Mouse (Mus musculus): Measurements from ENCODE around the gene Fam110a.
"Not testable (repeated sequence)": the region's sequence is repeated elsewhere in the genome, so short reads cannot be mapped to it uniquely, and the experiment has no call there.

The Fam110a gene

GRCm38 (mm10) chr2:151997190-151997575 lies 17.2 kb upstream of the Fam110a start:
- DNase-seq (ENCODE audit: low spot score in 2 of 2), result not testable (repeated sequence)

- peak; percentile 73 to 88 for DNase-seq (ENCODE audit: low spot score in 2 of 2)
Observed at GRCm38 (mm10) chr2:151996229-151997189, 16.5 kb upstream of the Fam110a start, which contains the start of gene Slc52a3. Gene Slc52a3 (plus strand): TSS chr2:151996511.

- DNase-seq (ENCODE audit: low spot score in 2 of 2), result peak; percentile 61 to 80
Observed at GRCm38 (mm10) chr2:151994350-151995122, 14.5 kb upstream of the Fam110a start.

- no peak for DNase-seq (ENCODE audit: low spot score in 2 of 2)
Observed at GRCm38 (mm10) chr2:151991446-151991845, 11.4 kb upstream of the Fam110a start.

- no peak for DNase-seq (ENCODE audit: low spot score in 2 of 2)
Observed at GRCm38 (mm10) chr2:151990985-151991394, 11.0 kb upstream of the Fam110a start.

- no peak for DNase-seq (ENCODE audit: low spot score in 2 of 2)
Observed at GRCm38 (mm10) chr2:151988978-151989377, 9.0 kb upstream of the Fam110a start.

- no peak for DNase-seq (ENCODE audit: low spot score in 2 of 2)
Observed at GRCm38 (mm10) chr2:151986958-151987357, 6.9 kb upstream of the Fam110a start.

- DNase-seq (ENCODE audit: low spot score in 2 of 2), result peak in 1 of 2 experiments; percentile 50
Observed at GRCm38 (mm10) chr2:151985426-151986172, 5.6 kb upstream of the Fam110a start.

GRCm38 (mm10) chr2:151984019-151984418 lies 4.0 kb upstream of the Fam110a start:
- DNase-seq (ENCODE audit: low spot score in 2 of 2), result no peak

GRCm38 (mm10) chr2:151982476-151982875 lies 2.5 kb upstream of the Fam110a start:
- DNase-seq (ENCODE audit: low spot score in 2 of 2), result no peak

GRCm38 (mm10) chr2:151981268-151981667 lies 1.2 kb upstream of the Fam110a start:
- DNase-seq (ENCODE audit: low spot score in 2 of 2), result no peak

- DNase-seq (ENCODE audit: low spot score in 2 of 2), result no peak
Observed at GRCm38 (mm10) chr2:151980355-151980693, 305 bp upstream of the Fam110a start.

- peak in 1 of 2 experiments; percentile 49 for DNase-seq (ENCODE audit: low spot score in 2 of 2)
Observed at GRCm38 (mm10) chr2:151978494-151978893, 1.5 kb downstream of the Fam110a start.

GRCm38 (mm10) chr2:151977689-151978440 lies 2.2 kb downstream of the Fam110a start:
- DNase-seq (ENCODE audit: low spot score in 2 of 2), result peak in 1 of 2 experiments; percentile 57

- no peak for DNase-seq (ENCODE audit: low spot score in 2 of 2)
Observed at GRCm38 (mm10) chr2:151976067-151976466, 4.0 kb downstream of the Fam110a start.

- no peak for DNase-seq (ENCODE audit: low spot score in 2 of 2)
Observed at GRCm38 (mm10) chr2:151975295-151975694, 4.7 kb downstream of the Fam110a start.

GRCm38 (mm10) chr2:151973595-151974562 lies 6.1 kb downstream of the Fam110a start:
- no peak for DNase-seq (ENCODE audit: low spot score in 2 of 2)

GRCm38 (mm10) chr2:151972880-151973594 lies 7.0 kb downstream of the Fam110a start:
- no peak for DNase-seq (ENCODE audit: low spot score in 2 of 2)

GRCm38 (mm10) chr2:151971748-151972147 lies 8.3 kb downstream of the Fam110a start:
- no peak for DNase-seq (ENCODE audit: low spot score in 2 of 2)
